Mouse (Mus musculus) megakaryocyte, embryonic 14.5 days (primary cell): Measurements from ENCODE around the gene Vav2.

Experiments used
- FLI1 ChIP-seq: IDR thresholded peaks from 2 replicates; pipeline ENCODE4 v1.6.1; 2012; ENCODE audit warnings: low read length, inconsistent platforms, mixed read lengths
- GATA1 ChIP-seq: IDR thresholded peaks from 3 replicates; pipeline ENCODE4 v1.6.1; 2012; ENCODE audit warnings: mixed read lengths, low read length, inconsistent platforms, borderline replicate concordance

- TF ChIP-seq GATA1 (no peak), FLI1 (no peak)
Measured at GRCm38 (mm10) chr2:27328613-27329041, 98.2 kb downstream of the Vav2 start.
